Mouse (Mus musculus): Measurements from ENCODE around the gene 4930519P11Rik.

- no peak for TF ChIP-seq POLR2A (IDR thresholded peaks at IDR 0.05; ENCODE audit: insufficient read length, low read depth)
- no peak for TF ChIP-seq E2F4 (IDR thresholded peaks at IDR 0.05; ENCODE audit: insufficient read depth)
- no peak for TF ChIP-seq MAX (IDR thresholded peaks at IDR 0.05; ENCODE audit: low read depth)
- no peak for TF ChIP-seq USF1 (IDR thresholded peaks at IDR 0.05; ENCODE audit: low read depth)
- no peak for TF ChIP-seq REST (IDR thresholded peaks at IDR 0.05; ENCODE audit: insufficient read depth, insufficient read length)
- TF ChIP-seq TCF12 (IDR thresholded peaks at IDR 0.05; ENCODE audit: insufficient read depth, poor library complexity, severe bottlenecking) = no peak
- no peak for TF ChIP-seq TCF3 (IDR thresholded peaks at IDR 0.05; ENCODE audit: insufficient read length, low read depth)
- no peak for TF ChIP-seq MYOD1 (IDR thresholded peaks at IDR 0.05; ENCODE audit: control insufficient read depth in 1 of 3, insufficient read length in 2 of 3, low read depth in 2 of 3)
- no peak for TF ChIP-seq SRF (IDR thresholded peaks at IDR 0.05; ENCODE audit: control insufficient read depth, insufficient read length, low read depth)
- no peak for TF ChIP-seq CEBPB (IDR thresholded peaks at IDR 0.05; ENCODE audit: insufficient read depth, poor library complexity, severe bottlenecking)
- TF ChIP-seq POLR2AphosphoS2 (IDR thresholded peaks at IDR 0.05; ENCODE audit: insufficient read length, low read depth) = no peak
- no peak for TF ChIP-seq MYOG (IDR thresholded peaks at IDR 0.05; ENCODE audit: control insufficient read depth in 1 of 3, insufficient read depth in 1 of 3, insufficient read length in 2 of 3, low read depth in 2 of 3)
Observed at GRCm38 (mm10) chr2:154609050-154609767, 4.0 kb downstream of the 4930519P11Rik start.
